Mouse (Mus musculus): Measurements from ENCODE around the gene Galr2.

- no peak for TF ChIP-seq CTCF (IDR thresholded peaks at IDR 0.05; ENCODE audit: control insufficient read depth, insufficient read depth, insufficient read length)
- no peak for TF ChIP-seq FOSL1 (IDR thresholded peaks at IDR 0.05; ENCODE audit: insufficient read depth, low read length, poor library complexity, severe bottlenecking)
- TF ChIP-seq MAX (IDR thresholded peaks at IDR 0.05) = no peak
- TF ChIP-seq USF1 (IDR thresholded peaks at IDR 0.05; ENCODE audit: low read depth) = no peak
Measured at GRCm38 (mm10) chr11:116265850-116266249, 14.9 kb upstream of the Galr2 start.
